Comparison of ENCODE assay signal across 12 mouse cellular contexts in genomic region chr14:22494866-22495265, GRCm38 (mm10).
DNase-seq lines count a peak whose midpoint lies in the region; ATAC-seq and TF ChIP-seq lines count a peak whose summit lies in the region.
"Had no signal": no experiment of that assay in that cellular context is flagged by ENCODE, and none has a peak within 500 bp of the region (broad histone marks: within the 10 kb centered on the region; RNA-seq: fewer than 3 reads in every experiment).

No protein-coding gene starts in this region.

- H3K4me1 ChIP-seq in lung, embryonic 16.5 days (replicated peaks; ENCODE audit: control insufficient read depth, insufficient read depth, low read length) = no peaks in the 10 kb centered on the region
- no peaks in the 10 kb centered on the region for H3K4me1 ChIP-seq in lung, adult 2 months (ENCODE audit: control insufficient read depth, insufficient read depth, low read length)

- ATAC-seq in lung, embryonic 16.5 days (ENCODE audit: low read depth) = peak; percentile 26; the same call in 1 of the 2 replicates
- ATAC-seq: liver, postnatal 0 days had no signal

- DNase-seq in lung, adult 2 months = no peak
- DNase-seq in embryo, embryonic 9.5 days (ENCODE audit: extremely low spot score) = peak; percentile 56
- DNase-seq in lung, postnatal 4 days = peak; percentile 15 to 36
- peak; percentile 85 for DNase-seq in retina, postnatal 1 day
- no peak for DNase-seq in cerebellum, adult 9-10 months
- no peak for DNase-seq in layer of hippocampus, adult 9-11 months
- DNase-seq: cerebellum, postnatal 25 days; gastrocnemius, postnatal 14 days; kidney, adult 8-10 months; left cerebral cortex, postnatal 4 days; liver, postnatal 0 days had no signal

- no peak overlapping the region for H3K27ac ChIP-seq in lung, embryonic 16.5 days (ENCODE audit: low read length)

- H3K9me3 ChIP-seq in lung, embryonic 16.5 days (ENCODE audit: control insufficient read depth, low read length) = no peaks in the 10 kb centered on the region

- TF ChIP-seq CTCF in lung, adult 2 months (IDR thresholded peaks at IDR 0.05; ENCODE audit: insufficient read depth, low read length) = no peak

- H3K4me3 ChIP-seq in lung, embryonic 16.5 days (ENCODE audit: low read length) = no peak overlapping the region
- no peak overlapping the region for H3K4me3 ChIP-seq in lung, adult 2 months (replicated peaks; ENCODE audit: extremely low read depth, low read depth, low read length)

- H3K9ac ChIP-seq in lung, embryonic 16.5 days (ENCODE audit: low read length) = no peak overlapping the region
- H3K9ac ChIP-seq: liver, postnatal 0 days had no signal

- no peaks in the 10 kb centered on the region for H3K27me3 ChIP-seq in lung, embryonic 16.5 days (ENCODE audit: control insufficient read depth, insufficient read depth, low read depth, low read length)

- WGBS in lung, embryonic 16.5 days = 30% methylated on average over 10 of the region's 10 CpGs
- WGBS in lung, adult 2 months = 33% methylated on average over 10 of the region's 10 CpGs

- H3K4me2 ChIP-seq in lung, embryonic 16.5 days (ENCODE audit: low read depth, low read length) = no peak overlapping the region

- TF ChIP-seq POLR2A in lung, adult 2 months (IDR thresholded peaks at IDR 0.05; ENCODE audit: borderline replicate concordance, extremely low read depth, low read depth, low read length) = no peak

- H3K36me3 ChIP-seq in lung, embryonic 16.5 days (ENCODE audit: control insufficient read depth, insufficient read depth, low read length) = no peaks in the 10 kb centered on the region

Comparison
In these comparisons a context has a peak if more than half of its experiments do, and no peak if none do; other contexts are left out.
1. DNase-seq: peak in embryo, embryonic 9.5 days (single experiment), lung, postnatal 4 days (2 of 2) and retina, postnatal 1 day (single experiment); none in lung, adult 2 months (single experiment), cerebellum, adult 9-10 months (single experiment) and layer of hippocampus, adult 9-11 months (single experiment).